8 mouse cellular contexts compared by ENCODE assay signal in genomic region chr12:24498150-24498840, GRCm38 (mm10). TPM values are rescaled to one million over a fixed set of nuclear protein-coding genes. Genes with fewer than 3 reads are reported as not detected.
DNase-seq lines count a peak whose midpoint lies in the region; ATAC-seq lines count a peak whose summit lies in the region.

Taf1b (plus strand) TSS chr12:24498359.

- H3K27me3 ChIP-seq in hindbrain, embryonic 14.5 days (ENCODE audit: control insufficient read depth, insufficient read depth, low read length): no peaks in the 10 kb centered on the region

- no peaks in the 10 kb centered on the region for H3K9me3 ChIP-seq in hindbrain, embryonic 14.5 days (ENCODE audit: control insufficient read depth, low read length)

- peak within 1 kb of the TSS; percentile 66; the same call in 1 of the 2 replicates for H3K27ac ChIP-seq in hindbrain, embryonic 14.5 days

- peak; percentile 86 for ATAC-seq in hindbrain, embryonic 14.5 days (ENCODE audit: low FRiP score)

- peak within 1 kb of the TSS; percentile 84 for H3K9ac ChIP-seq in hindbrain, embryonic 14.5 days

- H3K36me3 ChIP-seq in hindbrain, embryonic 14.5 days (replicated peaks; ENCODE audit: control insufficient read depth, insufficient read depth): 0 out of 2 replicates have a peak, but pooled peaks cover 2% of the 10 kb centered on the region

- peak; percentile 95 for DNase-seq in NIH3T3 (ENCODE audit: low read depth)
- DNase-seq in cerebellum, postnatal 10 days: peak; percentile 85 to 90
- DNase-seq in frontal cortex, postnatal 14 days (ENCODE audit: low spot score in 2 of 2): peak; percentile 70 to 73
- DNase-seq in hindbrain, embryonic 14.5 days (ENCODE audit: low spot score): peak; percentile 86
- DNase-seq in layer of hippocampus, postnatal 36 days: peak; percentile 84 to 85
- peak; percentile 77 for DNase-seq in lung, postnatal 36 days
- DNase-seq in retina, postnatal 1 day: peak; percentile 85
- DNase-seq in urinary bladder, adult 18-20 months (ENCODE audit: low spot score in 2 of 2): peak; percentile 64 to 81

- 12% methylated on average over 27 of the region's 31 CpGs for WGBS in hindbrain, embryonic 14.5 days

- peak within 1 kb of the TSS; percentile 67 for H3K4me3 ChIP-seq in hindbrain, embryonic 14.5 days (replicated peaks; ENCODE audit: low read length)

- H3K4me1 ChIP-seq in hindbrain, embryonic 14.5 days (replicated peaks; ENCODE audit: control insufficient read depth, insufficient read depth, low read length): no peaks in the 10 kb centered on the region

- peak within 1 kb of the TSS; percentile 57 for H3K4me2 ChIP-seq in hindbrain, embryonic 14.5 days (replicated peaks)

RNA-seq across cellular contexts. Expression of gene Taf1b, which starts in this region (rescaled TPM):
- 33.8 and 39.4 TPM in 2 replicates for polyA plus RNA-seq in hindbrain, embryonic 14.5 days (2014; fragmentation: Nextera tagmentation; extraction: Ambion mirVana)
- 10 to 100 TPM; 29.4 to 31.0 TPM for total RNA-seq in layer of hippocampus, postnatal 36 days (2021)

Comparison
In these comparisons a context has a peak if more than half of its experiments do, and no peak if none do; other contexts are left out.
1. Peak in every context shown above with its lines: DNase-seq, ATAC-seq, H3K4me3 ChIP-seq and H3K27ac ChIP-seq.